Mouse (Mus musculus) heart, postnatal 25 days (tissue): Measurements from ENCODE around the gene Tmem184b. TPM values are rescaled to one million over a fixed set of nuclear protein-coding genes. Genes with fewer than 3 reads are reported as not detected.
A peak's percentile ranks its signal among the peaks of the same experiment; 100 is the strongest.

Source experiments
- DNase-seq: peaks from one replicate; pipeline ENCODE4 v3.0.0; 2022; ENCODE audit warnings: low spot score
- intact Hi-C: fragments of 180-260 bp; cut with DNase I; formaldehyde crosslinking; loops from one replicate; pipeline ENCODE4 v1.15.1; 2025
- total RNA-seq, 2 experiments: library from RNA; stranded (reverse); gene quantifications; 2 replicates each; pipeline ENCODE4 v1.2.3; 2021

Tmem184b gene
- total RNA-seq, 2 experiments from 2014 or later, result 43.0 to 46.7 TPM

DNA sequence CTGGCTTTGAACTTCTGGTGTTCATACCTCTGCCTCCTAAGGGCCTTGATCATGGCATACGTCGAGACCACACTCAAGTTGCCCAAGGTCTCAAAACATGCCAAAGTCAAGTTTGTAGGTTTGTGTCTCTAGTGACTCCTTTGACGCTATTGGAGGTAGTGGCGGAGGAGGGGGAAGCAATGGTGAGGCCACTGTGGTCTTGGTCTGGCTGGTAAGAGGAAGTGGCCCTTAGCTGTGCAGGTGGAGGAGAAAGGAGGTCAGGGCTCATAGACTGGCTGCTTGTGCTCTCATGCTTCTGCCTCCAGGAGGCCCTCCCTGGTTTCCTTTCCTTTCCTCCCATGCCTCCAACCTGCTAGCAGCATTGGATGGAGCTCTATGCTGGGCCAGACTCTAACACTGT is 52.5 kb downstream of the Tmem184b start:
- intact Hi-C loops, result no loop called here

GRCm38 (mm10) chr15:79348651-79349050 is 54.7 kb downstream of the Tmem184b start:
- intact Hi-C loops, result loop anchor here (2.0 kb wide), 1 partner anchor 106 kb away; no protein-coding TSS in a partner anchor
- DNase-seq, result no peak

More for the DNA sequence above, 52.5 kb downstream of the Tmem184b start:
- DNase-seq, result no peak

- peak; percentile 67 for DNase-seq
- intact Hi-C loops, result loop anchor here (2.0 kb wide), 2 partner anchors 17 to 105 kb away; no protein-coding TSS in a partner anchor
Observed at GRCm38 (mm10) chr15:79347845-79348506, 55.4 kb downstream of the Tmem184b start.

- DNase-seq, result peak; percentile 89
- intact Hi-C loops, result loop anchor here (2.0 kb wide), 1 partner anchor 17 kb away; no protein-coding TSS in a partner anchor
Observed at GRCm38 (mm10) chr15:79347165-79347844, 56.1 kb downstream of the Tmem184b start.

DNA sequence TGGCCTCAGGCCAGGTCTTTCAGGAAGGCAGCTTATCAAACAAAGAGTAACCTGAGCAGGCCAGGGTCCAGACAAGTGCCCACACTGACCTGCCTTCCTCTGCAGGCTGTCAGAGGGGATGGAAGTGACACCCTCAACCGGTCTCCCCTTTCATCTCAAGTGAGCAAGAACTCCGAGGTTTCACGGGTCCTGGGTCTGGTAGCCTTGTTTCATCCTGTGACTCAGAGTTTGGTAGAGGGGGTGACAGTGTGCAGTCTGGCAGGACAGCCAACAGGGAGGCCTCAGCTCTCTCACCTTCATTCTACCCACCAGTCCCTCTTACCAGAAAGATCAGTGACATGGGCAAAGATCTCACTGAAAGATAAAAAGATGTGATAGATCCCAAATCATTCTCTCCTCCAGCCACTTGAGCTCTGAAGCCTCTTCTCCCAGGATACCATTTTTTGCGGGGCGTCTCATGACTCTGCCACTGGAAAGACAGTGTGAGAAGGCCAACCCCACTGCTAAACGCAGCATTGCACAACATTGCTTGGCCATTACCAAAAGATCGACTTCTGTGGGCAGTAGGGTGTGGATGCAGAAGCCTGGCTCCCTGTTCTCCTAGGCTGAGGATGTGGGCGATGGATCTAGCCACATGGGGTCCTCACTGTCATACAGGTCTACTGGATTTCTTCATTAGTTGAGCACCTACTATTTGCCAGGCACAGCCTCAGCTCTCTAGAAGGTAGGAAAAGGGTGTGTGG is 57.1 kb downstream of the Tmem184b start, which contains the start of gene Maff:
Maff (plus strand) TSS at position 571 of the 743 bp plus-strand sequence.
- intact Hi-C loops, result loop anchor here (2.0 kb wide), 1 partner anchor 15 kb away; no protein-coding TSS in a partner anchor
- DNase-seq, result no peak

GRCm38 (mm10) chr15:79344627-79345026 is 58.7 kb downstream of the Tmem184b start:
- DNase-seq, result no peak
- intact Hi-C loops, result no loop called here

DNA sequence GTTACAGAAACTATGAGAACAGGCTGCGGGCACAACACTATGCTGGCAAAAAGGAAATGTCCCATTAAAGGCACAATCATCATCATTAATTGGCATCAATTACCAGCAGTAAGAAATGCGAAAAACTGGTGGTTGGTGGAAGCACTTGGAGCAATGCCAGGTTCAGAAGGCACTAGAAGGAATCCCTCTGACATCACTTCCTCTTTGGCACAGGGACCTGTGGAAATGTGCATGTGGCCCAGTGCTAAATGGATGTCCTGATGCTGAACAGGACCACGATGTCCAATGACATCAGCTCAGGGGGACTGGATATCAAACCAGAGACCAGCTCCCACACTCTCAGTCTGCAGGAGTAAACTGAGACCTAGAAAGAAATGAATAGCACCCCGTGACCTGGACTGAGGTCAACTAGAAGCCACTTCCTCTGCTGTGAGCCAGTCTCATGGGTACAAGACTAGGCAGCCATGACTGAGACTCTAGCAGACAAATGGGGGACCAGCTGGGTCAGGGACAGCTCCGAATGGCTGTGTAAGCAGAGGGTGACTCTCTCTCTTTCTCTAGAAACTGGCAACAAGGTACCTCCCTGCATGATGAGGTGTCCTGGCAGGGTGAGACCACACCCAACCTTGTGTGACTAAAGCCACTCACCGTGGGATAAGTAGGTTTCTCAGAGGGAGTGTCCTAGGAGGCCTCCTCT is 60.6 kb downstream of the Tmem184b start:
- DNase-seq, result no peak
- intact Hi-C loops, result no loop called here

- DNase-seq, result no peak
- intact Hi-C loops, result no loop called here
Observed at GRCm38 (mm10) chr15:79338978-79339377, 64.4 kb downstream of the Tmem184b start.

- intact Hi-C loops, result no loop called here
- DNase-seq, result no peak
Observed at GRCm38 (mm10) chr15:79335061-79335655, 68.2 kb downstream of the Tmem184b start.

DNA sequence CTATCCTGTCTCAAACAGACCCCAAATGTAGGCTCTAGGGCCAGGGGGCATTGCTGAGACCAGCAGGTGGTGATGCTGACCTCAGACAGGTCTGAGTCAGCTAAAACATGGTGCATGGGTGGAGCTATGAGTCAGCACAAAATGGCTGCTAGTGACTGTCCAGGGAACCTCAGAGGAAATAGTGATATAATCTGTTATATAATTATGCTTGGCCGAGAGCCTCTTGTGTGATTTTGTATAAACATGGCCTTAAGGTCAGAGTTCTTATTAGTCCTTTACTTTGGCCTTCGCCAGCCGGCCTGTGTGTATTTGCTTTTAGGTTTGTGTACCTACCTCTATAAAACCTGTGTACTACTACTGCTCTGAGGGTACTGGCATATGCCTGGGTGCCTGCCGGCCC is 70.0 kb downstream of the Tmem184b start:
- no peak for DNase-seq
- intact Hi-C loops, result loop anchor here (5.0 kb wide), 1 partner anchor 91 kb away; no protein-coding TSS in a partner anchor

- DNase-seq, result no peak
- intact Hi-C loops, result loop anchor here (2.0 to 5.0 kb wide), 2 partner anchors 16 to 88 kb away; partner anchors contain the start of gene Maff
Observed at GRCm38 (mm10) chr15:79330521-79330920, 72.8 kb downstream of the Tmem184b start.

DNA sequence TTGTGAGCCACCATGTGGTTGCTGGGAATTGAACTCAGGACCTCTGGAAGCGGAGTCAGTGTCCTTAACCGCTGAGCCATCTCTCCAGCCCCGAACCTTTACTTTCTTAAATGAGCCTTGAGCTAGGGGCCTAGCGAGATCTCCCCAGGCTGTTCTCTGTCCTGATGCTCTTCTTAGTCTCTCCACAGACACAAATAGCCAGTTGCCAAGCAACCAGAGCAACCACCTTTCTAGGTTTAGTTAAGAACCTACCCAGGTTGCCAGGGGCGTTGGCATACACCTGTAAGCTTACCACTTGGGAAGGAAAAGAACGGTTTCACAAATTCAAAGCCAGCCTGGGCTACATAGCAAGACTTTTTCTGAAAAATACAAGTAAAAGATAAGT is 73.4 kb downstream of the Tmem184b start:
- no peak for DNase-seq
- intact Hi-C loops, result loop anchor here (2.0 to 5.0 kb wide), 2 partner anchors 17 to 88 kb away; partner anchors contain the start of gene Maff

- no peak for DNase-seq
- intact Hi-C loops, result no loop called here
Observed at GRCm38 (mm10) chr15:79329346-79329978, 73.9 kb downstream of the Tmem184b start.

DNA sequence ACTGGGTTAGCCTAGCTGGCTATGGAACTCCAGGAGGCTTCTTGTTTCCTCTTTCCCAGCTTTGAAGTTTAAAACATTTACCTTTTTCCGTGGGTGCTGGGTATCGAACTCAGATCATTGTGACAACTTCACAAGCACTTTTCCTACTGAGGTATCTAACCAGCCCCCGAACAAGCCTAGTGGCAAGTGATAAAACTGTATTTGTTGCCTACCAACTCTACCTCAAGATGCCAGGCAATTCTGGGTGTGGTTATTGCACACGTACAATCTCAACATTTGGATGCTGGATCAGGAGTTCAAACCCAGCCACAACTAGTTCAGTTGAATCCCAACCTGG is 74.5 kb downstream of the Tmem184b start:
- intact Hi-C loops, result no loop called here

DNA sequence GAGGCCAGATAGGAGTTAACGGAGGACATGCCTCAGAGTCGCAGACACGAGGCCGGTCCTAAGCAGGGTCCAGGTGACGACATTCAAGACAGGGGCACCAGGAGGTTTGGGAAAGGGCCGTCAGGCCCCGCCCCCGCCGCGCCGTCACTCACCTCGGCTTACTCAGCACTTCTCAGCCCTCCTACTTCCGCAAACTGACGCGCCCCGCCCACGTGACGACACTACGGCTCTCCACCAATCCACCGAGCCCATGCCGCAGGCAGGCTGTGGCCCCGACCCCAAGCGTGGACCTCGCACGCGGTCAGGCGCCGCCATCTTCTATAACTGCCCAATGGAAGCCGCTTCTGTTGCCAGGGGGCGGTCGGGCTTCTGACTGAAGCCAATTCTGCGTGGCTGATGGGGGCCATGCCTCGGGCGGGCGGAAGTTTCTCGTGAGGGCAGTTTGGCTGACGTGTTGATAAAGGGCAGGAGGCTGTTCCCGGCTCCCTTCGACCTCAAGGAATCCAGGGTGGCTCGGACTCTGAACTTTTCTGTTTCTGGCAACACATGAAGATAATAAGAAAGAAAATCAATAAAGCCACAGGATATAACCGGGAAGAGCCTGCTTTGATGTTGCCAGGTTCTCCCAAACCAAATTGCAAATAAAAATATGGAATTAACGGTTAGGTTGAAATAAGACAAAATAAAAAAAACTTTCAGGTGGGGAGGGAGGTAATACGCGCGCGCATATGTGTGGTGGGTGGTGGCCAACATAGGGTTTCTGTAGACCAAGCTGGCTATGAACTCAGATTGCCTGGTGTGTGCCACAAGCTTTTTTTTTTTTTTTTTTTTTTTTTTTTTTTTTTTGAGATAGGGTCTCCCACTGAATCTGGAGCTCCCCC is 75.1 kb downstream of the Tmem184b start, which contains the start of gene Pla2g6:
Pla2g6 (minus strand) TSS at position 333 of the 881 bp plus-strand sequence.
- intact Hi-C loops, result no loop called here
- peak; percentile 98 for DNase-seq

More for the DNA sequence above, 74.5 kb downstream of the Tmem184b start:
- no peak for DNase-seq

DNA sequence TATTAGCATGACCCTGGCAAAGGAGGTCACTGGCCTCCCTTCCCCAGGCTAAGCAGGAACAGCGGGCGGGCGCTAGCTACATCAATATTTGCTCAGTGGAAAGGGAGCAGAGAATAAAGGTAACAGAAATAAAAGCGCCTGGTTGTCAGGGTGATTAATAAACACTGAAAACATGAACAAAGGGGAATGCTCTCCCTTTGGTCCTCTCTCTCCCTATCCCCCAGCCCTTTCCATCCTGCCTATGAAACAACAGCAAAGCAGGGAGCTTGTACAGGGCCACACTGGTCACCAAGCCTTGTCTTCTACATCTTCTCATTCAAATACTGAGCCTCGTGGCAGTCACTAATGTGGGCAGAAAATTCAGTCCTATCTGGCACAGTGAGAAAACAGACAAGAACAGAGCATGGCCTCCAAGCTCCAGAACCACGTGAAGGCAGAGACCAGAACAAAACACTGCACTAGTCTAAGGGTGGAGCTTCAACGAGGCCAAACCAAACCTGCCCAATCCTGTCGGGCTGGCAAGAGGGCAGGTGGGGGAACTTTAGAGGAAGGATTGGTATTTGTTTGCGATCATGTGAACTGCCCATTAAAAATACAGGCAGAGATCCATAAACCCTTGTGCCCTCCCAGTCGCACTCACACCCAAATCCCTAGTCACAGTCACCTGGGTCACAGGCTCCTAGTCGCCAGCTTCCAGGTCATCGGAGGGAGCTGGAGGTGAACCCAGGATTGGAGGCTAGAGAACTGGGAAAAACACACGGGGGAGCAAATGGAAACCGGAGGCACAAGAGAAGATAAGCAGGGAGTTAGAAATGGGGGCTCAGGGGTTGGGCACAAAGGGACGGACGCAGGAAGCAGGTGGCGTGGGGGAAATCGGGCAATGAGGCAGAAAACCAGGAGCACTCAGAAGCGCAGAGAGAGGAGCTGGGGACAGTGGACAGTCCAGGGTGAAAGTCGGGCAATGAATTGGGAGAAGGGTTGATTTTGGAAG is 76.1 kb downstream of the Tmem184b start:
- no peak for DNase-seq
- intact Hi-C loops, result no loop called here

DNA sequence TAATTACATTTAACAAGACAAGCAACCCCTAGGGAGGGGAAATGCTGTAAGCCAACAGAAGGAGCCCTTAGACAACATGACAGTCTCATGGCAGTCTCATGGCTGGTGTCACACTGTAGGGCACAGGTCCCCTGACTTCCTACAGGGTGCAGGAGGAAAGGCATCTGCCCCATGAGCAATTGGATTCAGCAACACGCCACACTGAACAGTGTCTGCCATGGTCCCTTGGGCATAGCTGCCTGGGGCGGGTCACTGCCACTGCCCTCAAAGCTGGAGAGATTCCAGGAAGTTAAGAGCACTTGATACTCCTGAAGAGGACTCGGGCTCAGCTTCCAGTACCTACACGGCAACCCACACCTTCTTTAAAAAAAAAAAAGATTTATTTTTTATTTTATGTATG is 77.1 kb downstream of the Tmem184b start:
- intact Hi-C loops, result no loop called here
- DNase-seq, result no peak
